Mouse (Mus musculus) liver, embryonic 11.5 days (tissue): ENCODE results near the gene Pip5k1c. TPM values are rescaled to one million over a fixed set of nuclear protein-coding genes. Genes with fewer than 3 reads are reported as not detected.

Experiments used
- ATAC-seq: fragments of 200-750 bp; cut with Nextera tagmentation; replicated peaks from 2 replicates; pipeline ENCODE4 v1.8.0; 2017; ENCODE audit warnings: moderate number of reproducible peaks, mild to moderate bottlenecking, moderate TSS enrichment, moderate library complexity; ENCODE audit not compliant: low FRiP score
- DNase-seq: peaks from one replicate; pipeline ENCODE4 v3.0.0-alpha.2; 2017; ENCODE audit warnings: low spot score
- H3K27ac ChIP-seq: fragments of 300-500 bp; sonication (generic); 2 replicates; pipeline ENCODE4 v1.5.1; 2014; ENCODE audit warnings: mild to moderate bottlenecking, low read depth, low read length, control low read depth
- H3K27me3 ChIP-seq: fragments of 300-500 bp; sonication (generic); replicated peaks from 2 replicates; pipeline ENCODE4 v1.6.1; 2014; ENCODE audit warnings: low read length, mixed read lengths; ENCODE audit not compliant: control insufficient read depth, insufficient read depth
- H3K36me3 ChIP-seq: fragments of 300-500 bp; sonication (generic); 2 replicates; pipeline ENCODE4 v1.6.1; 2014; ENCODE audit warnings: mild to moderate bottlenecking, low read length, moderate library complexity, mixed read lengths; ENCODE audit not compliant: control insufficient read depth, insufficient read depth
- H3K4me1 ChIP-seq: fragments of 300-500 bp; sonication (generic); replicated peaks from 2 replicates; pipeline ENCODE4 v1.6.1; 2014; ENCODE audit warnings: low read length, mixed read lengths; ENCODE audit not compliant: control insufficient read depth, insufficient read depth
- H3K4me2 ChIP-seq: fragments of 300-500 bp; sonication (generic); 2 replicates; pipeline ENCODE4 v1.6.1; 2014; ENCODE audit warnings: mild to moderate bottlenecking, control low read depth, moderate library complexity
- H3K4me3 ChIP-seq: fragments of 300-500 bp; sonication (generic); 2 replicates; pipeline ENCODE4 v1.5.1; 2014; ENCODE audit warnings: low read depth, low read length, control low read depth
- H3K9ac ChIP-seq: fragments of 300-500 bp; sonication (generic); 2 replicates; pipeline ENCODE4 v1.6.1; 2014; ENCODE audit warnings: low read depth, low read length, control low read depth
- H3K9me3 ChIP-seq: fragments of 300-500 bp; sonication (generic); 2 replicates; pipeline ENCODE4 v1.6.1; 2016; ENCODE audit warnings: low read length, inconsistent platforms, mixed read lengths; ENCODE audit not compliant: control insufficient read depth
- WGBS: fragments of 180-500 bp; shearing (Covaris S2); extraction: QIAGEN DNeasy Blood & Tissue Kit; methylation state at CpG from one replicate; pipeline ENCODE4 v1.1.7; 2014; 5-methylcytosine and 5-hydroxymethylcytosine counted together
- polyA plus RNA-seq: library from polyadenylated mRNA; unstranded; fragments of >200 nt; fragmentation: Nextera tagmentation; extraction: Ambion mirVana; gene quantifications from 2 replicates; pipeline ENCODE4 v1.2.1, GENCODE M21; 2014

The Pip5k1c gene
- polyA plus RNA-seq, 1 experiment from 2014 or later, result 40.0 TPM

DNA sequence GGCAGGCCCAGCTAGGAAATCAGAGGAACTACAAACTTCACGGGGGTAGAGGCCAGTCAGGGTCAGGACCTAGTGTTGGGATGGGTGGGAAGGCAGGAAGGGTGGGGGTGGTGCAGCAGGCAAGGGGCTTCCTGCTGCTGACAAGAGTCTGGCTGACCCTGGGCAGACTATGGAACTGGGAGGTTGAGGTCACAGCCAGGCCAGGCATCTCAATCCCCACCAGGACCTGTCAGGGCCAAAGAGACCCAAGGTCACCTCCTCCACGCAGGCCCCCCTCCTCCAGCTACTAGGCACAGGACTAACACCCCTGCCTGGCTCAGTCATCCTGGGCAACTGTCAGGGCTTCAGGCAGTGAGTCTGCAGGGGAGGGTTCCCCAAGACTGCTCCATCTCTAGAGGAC lies 35.2 kb downstream of the Pip5k1c start:
- Histone ChIP-seq H3K4me2 (peak overlapping the region; percentile 40), H3K9me3 (no peaks in the 10 kb centered on the region), H3K27ac (peak overlapping the region; percentile 73), H3K36me3 (peaks cover 42% of the 10 kb centered on the region), H3K9ac (0 out of 2 replicates have a peak overlapping the region, but pooled peaks have one; percentile 11), H3K27me3 (peaks cover 8% of the 10 kb centered on the region), H3K4me3 (no peak overlapping the region), H3K4me1 (peaks cover 34% of the 10 kb centered on the region)
- no peak for DNase-seq
- ATAC-seq, result peak; percentile 33
- WGBS, result 19% methylated on average over 2 of the region's 2 CpGs

DNA sequence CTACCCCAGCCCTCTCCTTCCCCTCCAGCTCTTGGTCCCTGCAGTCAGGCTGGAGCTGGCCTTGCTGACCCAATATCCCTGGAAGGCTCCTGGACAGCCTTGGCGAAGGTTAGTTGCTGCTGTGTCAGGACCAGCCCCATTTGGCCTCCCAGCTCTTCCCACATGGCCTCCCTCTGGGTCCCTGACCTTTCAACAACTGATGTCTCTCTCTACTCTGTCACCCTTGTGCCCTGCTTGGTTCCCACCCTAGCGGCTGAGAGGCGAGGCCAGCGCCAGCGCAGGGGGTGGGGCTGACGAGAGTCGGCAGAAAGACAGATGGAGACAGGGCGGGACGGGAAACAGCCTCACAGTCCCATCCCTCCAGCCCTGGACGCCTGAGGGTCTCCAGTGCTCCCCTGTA lies 35.6 kb downstream of the Pip5k1c start, which contains the start of gene Tbxa2r:
Gene Tbxa2r (plus strand): TSS at position 346 of the 400 bp plus-strand sequence.
- peak; percentile 61 for DNase-seq
- peak within 1 kb of the TSS; percentile 11; the same call in 1 of the 2 replicates for H3K9ac ChIP-seq
- peaks cover 11% of the 10 kb centered on the region for H3K27me3 ChIP-seq
- H3K9me3 ChIP-seq, result no peaks in the 10 kb centered on the region
- H3K4me3 ChIP-seq, result peak within 1 kb of the TSS; percentile 16; the same call in 1 of the 2 replicates
- WGBS, result 8% methylated on average over 10 of the region's 10 CpGs
- peak within 1 kb of the TSS; percentile 40 for H3K4me2 ChIP-seq
- peak within 1 kb of the TSS; percentile 73 for H3K27ac ChIP-seq
- ATAC-seq, result peak; percentile 54
- peaks cover 37% of the 10 kb centered on the region for H3K36me3 ChIP-seq
- H3K4me1 ChIP-seq, result peaks cover 34% of the 10 kb centered on the region

GRCm38 (mm10) chr10:81329194-81329975 lies 36.6 kb downstream of the Pip5k1c start:
- Histone ChIP-seq H3K9me3 (no peaks in the 10 kb centered on the region), H3K36me3 (peaks cover 27% of the 10 kb centered on the region), H3K27ac (peak overlapping the region; percentile 60), H3K4me1 (peaks cover 34% of the 10 kb centered on the region), H3K4me3 (peak overlapping the region; percentile 16; the same call in 1 of the 2 replicates), H3K27me3 (peaks cover 11% of the 10 kb centered on the region), H3K9ac (no peak overlapping the region; the same call in 1 of the 2 replicates), H3K4me2 (peak overlapping the region; percentile 40)
- DNase-seq, result no peak
- ATAC-seq, result no peak
- 62% methylated on average over 10 of the region's 10 CpGs for WGBS

DNA sequence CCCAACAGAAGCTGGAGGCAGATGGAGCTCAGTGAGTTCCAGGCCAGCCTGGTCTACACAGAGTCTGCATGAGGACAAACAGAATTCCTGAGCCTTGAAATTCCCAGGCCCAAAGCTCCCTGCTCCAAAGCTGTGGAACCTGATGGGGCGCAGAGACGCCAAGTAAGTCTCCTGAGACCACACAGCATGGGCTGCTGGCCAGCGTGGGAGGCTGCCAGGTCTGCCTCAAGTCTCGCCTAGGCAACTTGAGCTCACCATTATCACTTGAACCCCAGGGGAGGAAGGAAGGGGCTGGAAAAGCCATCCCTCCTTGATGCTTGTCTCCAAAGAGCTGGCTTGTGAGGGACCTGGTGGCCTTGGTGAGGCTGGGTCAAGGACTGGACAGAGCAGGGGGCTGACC lies 37.2 kb downstream of the Pip5k1c start:
- Histone ChIP-seq H3K4me1 (peaks cover 34% of the 10 kb centered on the region), H3K4me2 (peak overlapping the region; percentile 11; the same call in 1 of the 2 replicates), H3K36me3 (peaks cover 21% of the 10 kb centered on the region), H3K27ac (peak overlapping the region; percentile 60; the same call in 1 of the 2 replicates), H3K27me3 (peaks cover 11% of the 10 kb centered on the region), H3K4me3 (no peak overlapping the region), H3K9ac (no peak overlapping the region), H3K9me3 (no peaks in the 10 kb centered on the region)
- ATAC-seq, result no peak
- 57% methylated on average over 4 of the region's 4 CpGs for WGBS
- DNase-seq, result no peak

- Histone ChIP-seq H3K27ac (no peak overlapping the region), H3K36me3 (no peaks in the 10 kb centered on the region; the same call in 1 of the 2 replicates), H3K27me3 (peaks cover 13% of the 10 kb centered on the region), H3K9me3 (no peaks in the 10 kb centered on the region), H3K4me1 (peaks cover 31% of the 10 kb centered on the region), H3K9ac (no peak overlapping the region), H3K4me3 (peak overlapping the region; percentile 15; the same call in 1 of the 2 replicates), H3K4me2 (peak overlapping the region; percentile 41)
- DNase-seq (no peak), ATAC-seq (no peak)
- WGBS, result 33% methylated on average over 29 of the region's 29 CpGs
Measured at GRCm38 (mm10) chr10:81332277-81332676, 39.5 kb downstream of the Pip5k1c start.

DNA sequence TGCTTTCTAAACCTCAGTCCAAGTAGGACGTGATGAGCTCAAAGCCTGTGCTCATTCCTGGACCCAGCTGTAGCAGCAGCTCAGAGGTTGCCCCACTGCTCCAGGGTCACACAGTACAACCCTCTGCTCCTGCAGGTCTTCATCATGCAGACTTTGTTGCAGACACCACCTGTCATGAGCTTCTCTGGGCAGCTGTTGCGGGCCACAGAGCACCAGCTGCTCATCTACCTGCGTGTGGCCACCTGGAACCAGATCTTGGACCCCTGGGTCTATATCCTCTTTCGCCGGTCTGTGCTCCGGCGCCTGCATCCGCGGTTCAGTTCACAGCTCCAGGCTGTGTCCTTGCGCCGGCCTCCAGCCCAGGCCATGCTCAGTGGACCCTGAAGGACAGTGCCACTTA lies 41.6 kb downstream of the Pip5k1c start:
- Histone ChIP-seq H3K36me3 (no peaks in the 10 kb centered on the region; the same call in 1 of the 2 replicates), H3K9me3 (no peaks in the 10 kb centered on the region), H3K27me3 (peaks cover 24% of the 10 kb centered on the region), H3K9ac (no peak overlapping the region), H3K4me2 (no peak overlapping the region), H3K4me1 (peaks cover 20% of the 10 kb centered on the region), H3K4me3 (no peak overlapping the region), H3K27ac (no peak overlapping the region)
- no peak for ATAC-seq
- no peak for DNase-seq
- 69% methylated on average over 11 of the region's 11 CpGs for WGBS

DNA sequence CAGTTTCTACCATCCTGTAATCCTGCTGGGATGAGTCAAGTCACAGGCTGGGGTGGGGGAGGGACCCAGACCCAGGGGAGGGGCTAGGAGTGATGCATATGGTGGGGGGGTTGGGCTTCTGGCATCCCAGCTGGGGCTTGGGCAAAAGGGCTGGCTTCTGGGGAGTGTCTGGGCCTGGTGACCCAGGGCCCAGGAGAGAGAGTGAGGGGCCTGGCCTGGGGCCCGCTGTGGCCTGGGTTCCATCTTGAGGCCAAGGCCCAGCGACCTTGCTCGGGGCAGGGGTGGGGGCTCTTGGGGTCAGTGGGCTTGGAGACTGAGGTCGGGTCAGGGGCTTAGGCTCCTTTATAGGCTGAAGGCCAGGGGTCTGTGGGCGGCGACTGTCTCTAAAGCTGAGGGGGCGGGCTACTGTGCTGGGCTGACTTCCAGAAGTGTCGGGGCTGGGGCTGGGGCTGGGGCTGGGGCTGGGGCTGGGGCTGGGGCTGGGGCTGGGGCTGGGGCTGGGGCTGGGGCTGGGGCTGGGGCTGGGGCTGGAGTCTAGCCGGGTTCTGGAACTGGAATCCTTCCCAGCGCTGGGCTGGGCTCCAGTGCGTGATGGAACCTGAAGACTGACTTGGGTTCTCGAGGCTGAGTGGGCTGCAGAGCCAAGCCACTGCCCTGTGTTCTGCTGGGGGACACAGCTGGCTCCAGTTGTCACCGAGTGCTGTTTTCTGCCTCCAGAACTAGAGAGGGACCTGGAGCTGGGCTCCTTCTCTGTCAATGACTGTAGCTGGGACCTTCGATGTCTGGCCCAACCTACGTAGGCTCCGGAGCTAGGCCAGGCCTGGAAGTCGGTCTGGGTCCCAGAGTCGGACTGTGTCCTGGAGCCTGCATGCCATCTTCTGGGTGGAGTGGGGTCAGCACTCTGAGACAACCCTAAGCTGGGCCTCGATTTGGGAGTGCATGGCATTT lies 42.9 kb downstream of the Pip5k1c start:
- WGBS, result 57% methylated on average over 18 of the region's 19 CpGs
- peaks cover 19% of the 10 kb centered on the region for H3K4me1 ChIP-seq
- no peak overlapping the region for H3K4me3 ChIP-seq
- no peak overlapping the region for H3K9ac ChIP-seq
- no peak for DNase-seq
- peaks cover 24% of the 10 kb centered on the region for H3K27me3 ChIP-seq
- H3K27ac ChIP-seq, result no peak overlapping the region
- H3K36me3 ChIP-seq, result no peaks in the 10 kb centered on the region; the same call in 1 of the 2 replicates
- ATAC-seq, result no peak
- no peak overlapping the region for H3K4me2 ChIP-seq
- H3K9me3 ChIP-seq, result no peaks in the 10 kb centered on the region

DNA sequence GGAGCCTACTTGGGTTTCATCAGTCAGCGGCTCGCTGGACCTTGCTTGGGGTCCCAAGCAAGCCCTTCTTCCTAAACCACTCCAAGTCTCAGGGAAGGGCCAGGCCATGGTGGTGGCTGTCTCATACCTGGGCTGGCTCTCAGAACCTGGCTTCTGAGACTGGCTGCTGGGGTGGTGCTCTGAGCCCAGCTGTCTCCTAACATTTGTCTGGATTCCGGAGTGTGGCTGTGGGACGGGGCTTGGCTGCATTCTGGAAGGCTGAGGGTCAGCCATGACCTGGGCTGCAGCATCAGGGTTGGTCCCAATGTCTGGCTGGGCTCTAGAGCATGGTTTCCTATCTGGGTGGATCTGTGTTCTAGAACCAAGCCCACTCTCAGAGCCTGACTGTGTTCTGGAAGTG lies 43.8 kb downstream of the Pip5k1c start:
- Histone ChIP-seq H3K27ac (no peak overlapping the region), H3K9ac (no peak overlapping the region), H3K36me3 (no peaks in the 10 kb centered on the region; the same call in 1 of the 2 replicates), H3K9me3 (no peaks in the 10 kb centered on the region), H3K4me2 (no peak overlapping the region), H3K27me3 (peaks cover 27% of the 10 kb centered on the region), H3K4me1 (peaks cover 27% of the 10 kb centered on the region), H3K4me3 (no peak overlapping the region)
- WGBS, result 95% methylated on average over 4 of the region's 4 CpGs
- no peak for DNase-seq
- ATAC-seq, result no peak
